Mouse (Mus musculus) thymus, adult 2 months (tissue): ENCODE measurements around the gene Prkcz. TPM values are rescaled to one million over a fixed set of nuclear protein-coding genes. Genes with fewer than 3 reads are reported as not detected.

Experiments used
- DNase-seq: peaks from one replicate; pipeline ENCODE4 v3.0.0; 2021
- H3K27ac ChIP-seq: fragments of 200-500 bp; 2 replicates; pipeline ENCODE4 v1.5.1; 2012; ENCODE audit warnings: low read length, control low read depth; ENCODE audit not compliant: control insufficient read depth, insufficient read depth
- H3K27me3 ChIP-seq: fragments of 200-500 bp; 2 replicates; pipeline ENCODE4 v1.6.1; 2012; ENCODE audit warnings: mild to moderate bottlenecking, low read length, moderate library complexity, mixed read lengths; ENCODE audit not compliant: control insufficient read depth, insufficient read depth
- H3K36me3 ChIP-seq: fragments of 200-500 bp; 2 replicates; pipeline ENCODE4 v1.6.1; 2012; ENCODE audit warnings: mild to moderate bottlenecking, low read length, moderate library complexity; ENCODE audit not compliant: control insufficient read depth, insufficient read depth
- H3K4me1 ChIP-seq: fragments of 200-500 bp; replicated peaks from 2 replicates; pipeline ENCODE4 v1.6.1; 2012; ENCODE audit warnings: low read length; ENCODE audit not compliant: control insufficient read depth, insufficient read depth
- H3K4me3 ChIP-seq: fragments of 200-500 bp; 2 replicates; pipeline ENCODE4 v1.5.1; 2012; ENCODE audit warnings: mild to moderate bottlenecking, low read length, control low read depth, moderate library complexity; ENCODE audit not compliant: control insufficient read depth, insufficient read depth
- CTCF ChIP-seq: fragments of 200-500 bp; IDR thresholded peaks from 2 replicates; pipeline ENCODE4 v1.5.1; 2012; ENCODE audit warnings: mild to moderate bottlenecking, control low read depth, low read length, moderate library complexity, borderline replicate concordance; ENCODE audit not compliant: control insufficient read depth, poor library complexity, insufficient read depth; ENCODE audit errors: extremely low read depth
- POLR2A ChIP-seq: fragments of 200-500 bp; IDR thresholded peaks from 2 replicates; pipeline ENCODE4 v1.6.1; 2012; ENCODE audit warnings: mild to moderate bottlenecking, low read length, control low read depth, moderate library complexity; ENCODE audit not compliant: control insufficient read depth, poor library complexity, insufficient read depth; ENCODE audit errors: extremely low read depth
- WGBS: fragments of 180-500 bp; shearing (Covaris S2); methylation state at CpG from one replicate; pipeline ENCODE4 v1.1.7; 2018; 5-methylcytosine and 5-hydroxymethylcytosine counted together
- polyA plus RNA-seq: library from polyadenylated mRNA; depleted of rRNA; stranded (reverse); fragments of >200 nt; gene quantifications from 2 replicates; pipeline ENCODE4 v1.2.3, GENCODE M21; 2012

Prkcz gene
- polyA plus RNA-seq, 1 experiment: 8.5 TPM

DNA sequence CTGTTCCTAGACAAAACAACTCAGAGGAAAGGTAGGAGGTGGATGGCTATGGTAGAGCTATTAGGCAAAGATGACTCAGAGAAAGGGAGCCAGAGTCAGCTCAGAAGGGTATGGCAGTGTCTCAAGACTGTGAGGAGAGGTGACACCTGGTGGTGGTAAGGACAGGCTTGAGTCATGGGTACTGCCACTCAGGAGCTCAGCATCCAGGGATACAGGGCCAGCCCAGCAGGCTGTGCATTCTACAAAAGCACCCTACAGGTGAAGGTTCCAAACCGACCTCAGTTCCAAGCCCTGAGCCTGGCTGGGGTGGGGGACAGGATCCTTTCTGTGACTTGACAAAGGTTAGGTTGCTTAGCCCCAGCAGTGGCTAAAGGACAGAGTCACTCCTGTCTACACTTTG, 72.6 kb downstream of the Prkcz start:
- DNase-seq: no peak
- Histone ChIP-seq H3K27me3 (no peaks in the 10 kb centered on the region), H3K4me3 (no peak overlapping the region), H3K27ac (no peak overlapping the region), H3K36me3 (no peaks in the 10 kb centered on the region), H3K4me1 (peaks cover 9% of the 10 kb centered on the region; the same call in 1 of the 2 replicates)
- TF ChIP-seq POLR2A (no peak), CTCF (no peak)
- 88% methylated on average over 1 of the region's 1 CpGs for WGBS

DNA sequence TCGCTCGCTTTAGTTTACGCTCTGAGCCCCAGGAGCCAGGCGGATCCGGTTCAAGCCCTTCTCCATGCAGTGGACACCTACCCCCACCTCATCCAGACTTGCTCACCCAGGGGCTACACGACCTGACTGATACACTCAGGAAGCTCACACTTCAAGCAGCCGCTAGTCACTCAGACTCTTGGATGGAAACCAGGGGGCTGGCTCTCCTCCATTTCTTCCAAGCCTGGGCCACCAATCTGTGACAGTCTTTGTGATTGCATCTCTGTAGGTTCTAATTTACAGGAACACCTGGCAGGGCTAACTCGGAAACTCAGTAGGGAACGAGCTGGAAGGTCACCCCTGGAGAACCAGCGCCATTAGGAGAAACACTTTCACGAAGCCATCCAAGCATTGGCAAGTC, 73.4 kb downstream of the Prkcz start:
- 91% methylated on average over 11 of the region's 11 CpGs for WGBS
- Histone ChIP-seq H3K4me3 (no peak overlapping the region), H3K27ac (no peak overlapping the region), H3K4me1 (peaks cover 9% of the 10 kb centered on the region; the same call in 1 of the 2 replicates), H3K36me3 (no peaks in the 10 kb centered on the region), H3K27me3 (no peaks in the 10 kb centered on the region)
- TF ChIP-seq POLR2A (no peak), CTCF (no peak)
- DNase-seq: no peak

DNA sequence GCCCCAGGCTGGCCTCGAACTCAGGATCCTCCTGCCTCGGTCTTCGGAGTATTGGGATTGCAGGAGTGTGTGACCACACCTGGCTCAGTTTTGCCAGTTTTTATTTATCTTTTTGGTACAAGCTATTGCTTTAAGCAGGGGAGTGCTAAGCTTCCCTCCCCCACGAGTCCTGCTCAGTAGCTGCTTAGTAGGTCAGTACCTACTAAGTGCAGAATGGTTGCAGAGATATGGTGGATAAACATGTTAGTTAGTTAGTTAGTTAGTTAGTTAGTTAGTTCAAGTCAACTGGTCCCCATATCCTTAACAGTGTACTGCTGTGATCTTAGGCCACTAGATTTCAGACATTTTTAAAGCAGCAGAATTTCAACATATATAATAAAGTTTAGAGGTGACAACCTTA, 75.1 kb downstream of the Prkcz start:
- no peak for DNase-seq

DNA sequence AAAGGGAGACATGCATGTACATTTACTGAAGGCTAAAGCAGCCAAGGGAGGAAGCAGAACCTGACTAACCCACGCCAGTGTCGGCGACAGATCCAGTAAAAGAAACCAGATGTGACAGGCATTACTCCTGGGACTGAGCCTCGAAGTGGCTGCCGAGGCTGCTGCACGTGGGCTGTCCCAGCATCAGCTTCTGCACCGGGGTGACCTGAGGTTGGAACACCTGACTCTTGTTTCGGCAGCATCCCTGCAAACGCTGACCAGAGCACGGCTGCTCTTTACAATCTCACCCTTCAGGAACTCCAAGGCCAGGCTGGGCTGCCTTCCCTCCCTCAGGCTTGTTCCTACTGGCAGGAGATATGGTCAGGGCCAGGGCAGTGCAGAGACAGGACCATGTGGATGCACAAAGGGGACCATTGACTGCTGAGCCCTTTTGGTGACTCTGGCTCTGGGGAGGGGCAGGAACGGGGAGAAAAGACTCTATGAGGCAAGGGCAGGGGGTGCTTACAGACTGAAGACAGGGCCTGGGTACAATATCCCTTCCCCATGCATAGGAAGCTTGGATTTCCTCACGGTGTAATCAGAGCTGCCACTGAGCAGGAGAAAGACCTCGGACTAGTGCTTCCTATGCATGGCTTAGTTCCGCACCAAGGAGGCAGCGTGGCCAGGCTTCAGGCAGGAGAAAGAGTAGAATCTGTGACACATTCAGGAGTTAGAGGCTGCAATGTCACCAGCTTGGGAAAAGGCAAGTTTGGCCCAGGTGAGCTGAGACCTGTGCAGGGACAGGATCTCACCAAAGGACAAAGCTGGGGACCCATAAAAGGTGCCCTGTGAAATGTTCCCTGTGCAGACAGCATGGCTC, 76.4 kb downstream of the Prkcz start:
- no peaks in the 10 kb centered on the region for H3K36me3 ChIP-seq
- H3K4me3 ChIP-seq: no peak overlapping the region
- no peak for DNase-seq
- 79% methylated on average over 15 of the region's 15 CpGs for WGBS
- no peaks in the 10 kb centered on the region for H3K4me1 ChIP-seq
- H3K27ac ChIP-seq: no peak overlapping the region
- no peak for TF ChIP-seq POLR2A
- TF ChIP-seq CTCF: no peak
- H3K27me3 ChIP-seq: no peaks in the 10 kb centered on the region

More for the DNA sequence above, 75.1 kb downstream of the Prkcz start:
- no peak overlapping the region for H3K27ac ChIP-seq
- H3K4me1 ChIP-seq: peaks cover 9% of the 10 kb centered on the region; the same call in 1 of the 2 replicates
- no peak overlapping the region for H3K4me3 ChIP-seq
- 92% methylated on average over 4 of the region's 4 CpGs for WGBS
- TF ChIP-seq CTCF (no peak), POLR2A (no peak)
- H3K36me3 ChIP-seq: no peaks in the 10 kb centered on the region
- H3K27me3 ChIP-seq: no peaks in the 10 kb centered on the region

DNA sequence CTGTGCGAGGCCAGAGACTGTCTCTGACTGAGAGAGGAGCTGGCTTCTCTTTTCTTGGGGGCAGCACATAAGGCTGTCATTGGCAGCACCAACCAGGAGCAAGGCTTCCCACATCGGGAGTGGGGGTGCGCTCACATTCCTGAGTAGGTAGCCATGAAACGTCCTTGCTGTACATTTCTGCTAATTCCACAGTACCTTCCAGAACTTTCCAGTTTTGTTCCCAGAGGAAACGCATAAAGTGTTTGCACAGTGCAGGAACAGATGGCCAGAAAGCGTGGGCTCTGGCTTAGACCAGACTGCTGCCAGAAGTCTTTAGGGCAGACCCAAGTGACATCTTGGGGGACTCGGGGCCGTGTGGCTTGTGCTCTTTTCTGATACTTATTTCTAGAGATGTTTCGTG, 77.6 kb downstream of the Prkcz start:
- H3K4me1 ChIP-seq: no peaks in the 10 kb centered on the region
- no peaks in the 10 kb centered on the region for H3K36me3 ChIP-seq
- no peak overlapping the region for H3K27ac ChIP-seq
- H3K4me3 ChIP-seq: no peak overlapping the region
- no peaks in the 10 kb centered on the region for H3K27me3 ChIP-seq
- 59% methylated on average over 9 of the region's 9 CpGs for WGBS
- TF ChIP-seq POLR2A: no peak
- TF ChIP-seq CTCF: no peak
- no peak for DNase-seq

DNA sequence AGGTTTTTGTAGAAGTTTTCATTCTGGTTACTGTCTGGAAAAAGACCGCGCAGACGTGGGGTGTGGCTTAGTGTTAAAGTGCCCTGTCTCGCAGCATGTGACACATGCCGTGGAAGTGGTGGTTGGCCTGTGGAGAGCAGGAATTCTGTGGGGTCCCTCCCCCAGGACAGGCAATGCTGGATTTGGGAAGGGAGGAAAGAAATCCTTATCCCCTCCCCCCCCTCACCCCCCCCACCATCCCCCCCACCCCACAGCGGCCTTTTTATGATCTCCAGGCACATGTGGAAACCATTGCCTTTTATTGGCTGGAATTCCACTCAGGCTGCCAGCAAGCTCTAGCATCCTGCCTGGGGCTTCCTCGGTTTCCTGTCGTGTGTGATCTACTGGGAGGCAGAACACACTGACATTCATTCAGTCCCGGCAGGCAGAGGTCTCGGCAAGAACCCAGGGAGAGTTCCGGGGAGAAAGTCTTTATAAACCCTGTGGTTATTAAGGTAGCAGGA, 78.1 kb downstream of the Prkcz start:
- no peaks in the 10 kb centered on the region for H3K4me1 ChIP-seq
- no peaks in the 10 kb centered on the region for H3K27me3 ChIP-seq
- TF ChIP-seq CTCF: no peak
- TF ChIP-seq POLR2A: no peak
- no peak overlapping the region for H3K27ac ChIP-seq
- DNase-seq: no peak
- H3K36me3 ChIP-seq: no peaks in the 10 kb centered on the region
- H3K4me3 ChIP-seq: no peak overlapping the region
- WGBS: 50% methylated on average over 11 of the region's 11 CpGs

DNA sequence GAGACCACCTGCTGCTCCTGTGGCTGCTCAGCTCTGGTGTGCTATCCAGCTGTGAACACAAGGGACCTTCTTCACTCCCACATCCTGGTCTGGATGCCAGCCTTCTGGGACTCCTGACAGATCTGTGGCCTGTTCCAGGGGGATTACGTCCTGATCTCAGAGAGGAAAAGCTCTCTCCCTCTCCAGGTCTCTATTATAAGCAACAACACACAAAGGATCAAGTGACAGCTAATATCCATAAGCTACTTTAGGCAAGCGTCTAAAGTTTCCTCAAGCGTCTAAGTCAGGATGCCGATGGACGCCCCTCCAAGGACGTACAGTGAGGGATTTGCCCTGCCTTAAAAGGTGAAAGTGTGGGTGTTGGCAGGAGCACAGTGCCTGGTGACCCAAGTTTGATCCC, 78.9 kb downstream of the Prkcz start:
- Histone ChIP-seq H3K27me3 (no peaks in the 10 kb centered on the region), H3K36me3 (no peaks in the 10 kb centered on the region), H3K27ac (no peak overlapping the region), H3K4me3 (no peak overlapping the region), H3K4me1 (no peaks in the 10 kb centered on the region)
- WGBS: 95% methylated on average over 6 of the region's 6 CpGs
- no peak for DNase-seq
- TF ChIP-seq POLR2A: no peak
